Mouse (Mus musculus) urinary bladder, postnatal 4 days (tissue): Measurements from ENCODE around the gene Hist1h4i.
"Not testable (repeated sequence)": the region's sequence is repeated elsewhere in the genome, so short reads cannot be mapped to it uniquely, and the experiment has no call there.

ENCODE experiments used
- DNase-seq, 2 experiments: peaks; one replicate each; pipeline ENCODE4 v3.0.0; 2021 to 2022; ENCODE audit warnings: low spot score in 2 of 2

The Hist1h4i gene

GRCm38 (mm10) chr13:22041142-22041536 is at the start of gene Hist1h4i:
Gene Hist1h4i, minus strand, starts transcription at chr13:22041362.
- peak; percentile 92 to 95 for DNase-seq

DNA sequence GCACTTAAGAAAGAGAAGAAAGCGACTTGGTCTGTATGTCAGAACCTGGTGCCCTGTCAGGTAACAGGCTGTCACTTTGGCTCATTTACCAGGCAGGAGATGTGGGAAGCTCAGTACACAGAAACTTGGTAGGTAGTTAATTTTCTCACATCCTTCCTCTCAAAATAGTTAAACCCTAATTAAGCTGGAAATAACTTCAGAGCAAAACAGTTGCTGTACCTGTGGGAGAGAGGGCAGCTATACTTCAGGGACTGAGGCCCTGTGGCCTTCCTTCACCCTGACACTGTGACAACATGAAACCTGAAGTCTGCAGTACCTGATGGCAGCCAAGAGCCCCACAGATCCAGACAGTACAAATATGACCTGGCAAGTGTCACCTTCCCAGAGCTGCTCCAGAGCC is 43.0 kb upstream of the Hist1h4i start, which contains the start of gene Vmn1r188:
Gene Vmn1r188, plus strand, starts transcription at position 301 of the 400 bp plus-strand sequence.
- DNase-seq, result not testable (repeated sequence)

DNA sequence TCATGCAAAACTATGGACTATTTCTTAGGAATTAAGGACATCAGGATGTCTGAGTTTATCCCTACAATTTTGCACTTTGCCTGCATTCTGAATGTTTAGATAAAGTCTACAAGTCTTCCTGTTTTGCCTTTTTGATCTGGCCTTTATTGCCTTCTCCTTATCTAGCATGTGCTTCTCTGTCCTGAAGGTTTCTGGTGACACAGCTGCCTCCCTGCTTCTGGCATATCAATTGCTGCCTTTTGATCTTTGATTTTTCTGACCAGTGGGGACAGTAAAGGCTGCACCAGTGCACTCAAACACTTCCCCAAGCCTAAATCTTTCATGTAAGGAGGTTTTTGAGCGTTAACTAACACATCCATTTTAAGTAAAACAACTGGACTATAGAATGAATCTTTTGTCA is 22.3 kb upstream of the Hist1h4i start:
- no peak for DNase-seq

DNA sequence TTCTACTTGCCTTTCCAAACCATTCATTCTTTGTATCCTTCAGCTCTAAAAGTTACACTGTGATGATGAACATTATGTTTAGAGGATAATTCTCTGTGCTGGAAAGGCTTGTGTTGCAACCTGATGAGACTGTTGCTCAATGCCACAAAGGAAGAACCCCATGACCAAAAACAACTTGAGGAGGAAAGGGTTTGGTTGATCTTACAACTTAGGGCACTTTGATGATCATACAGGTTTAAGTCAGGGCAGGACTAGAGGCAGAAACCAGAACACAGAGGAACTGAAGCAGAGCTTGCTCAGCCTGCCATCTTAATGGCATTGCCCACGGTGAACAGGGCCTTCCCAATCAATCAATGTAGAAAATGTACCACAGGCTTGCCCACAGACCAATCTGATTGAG is 20.3 kb upstream of the Hist1h4i start:
- DNase-seq, result no peak

DNA sequence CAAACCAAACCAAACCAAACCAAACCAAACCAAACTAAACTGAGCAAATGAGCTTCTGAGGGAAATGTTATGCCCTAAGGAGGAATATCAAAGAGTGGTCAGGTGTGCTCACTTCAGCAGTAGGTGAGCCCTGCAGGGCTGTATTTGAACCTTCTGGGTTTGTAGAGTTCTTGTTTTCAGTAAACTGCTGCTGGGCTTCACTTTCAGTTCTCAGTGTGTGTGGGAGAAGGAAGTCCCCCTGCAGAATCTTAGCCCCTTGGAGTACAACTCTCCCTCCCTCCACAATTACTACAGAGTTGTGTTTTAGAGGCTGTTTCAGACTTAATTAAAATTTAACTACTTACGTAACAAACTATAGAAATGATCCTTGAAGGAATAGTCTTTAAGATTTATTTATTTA is 12.6 kb upstream of the Hist1h4i start:
- no peak for DNase-seq

- no peak for DNase-seq
Observed at GRCm38 (mm10) chr13:22051523-22051859, 10.3 kb upstream of the Hist1h4i start.

DNA sequence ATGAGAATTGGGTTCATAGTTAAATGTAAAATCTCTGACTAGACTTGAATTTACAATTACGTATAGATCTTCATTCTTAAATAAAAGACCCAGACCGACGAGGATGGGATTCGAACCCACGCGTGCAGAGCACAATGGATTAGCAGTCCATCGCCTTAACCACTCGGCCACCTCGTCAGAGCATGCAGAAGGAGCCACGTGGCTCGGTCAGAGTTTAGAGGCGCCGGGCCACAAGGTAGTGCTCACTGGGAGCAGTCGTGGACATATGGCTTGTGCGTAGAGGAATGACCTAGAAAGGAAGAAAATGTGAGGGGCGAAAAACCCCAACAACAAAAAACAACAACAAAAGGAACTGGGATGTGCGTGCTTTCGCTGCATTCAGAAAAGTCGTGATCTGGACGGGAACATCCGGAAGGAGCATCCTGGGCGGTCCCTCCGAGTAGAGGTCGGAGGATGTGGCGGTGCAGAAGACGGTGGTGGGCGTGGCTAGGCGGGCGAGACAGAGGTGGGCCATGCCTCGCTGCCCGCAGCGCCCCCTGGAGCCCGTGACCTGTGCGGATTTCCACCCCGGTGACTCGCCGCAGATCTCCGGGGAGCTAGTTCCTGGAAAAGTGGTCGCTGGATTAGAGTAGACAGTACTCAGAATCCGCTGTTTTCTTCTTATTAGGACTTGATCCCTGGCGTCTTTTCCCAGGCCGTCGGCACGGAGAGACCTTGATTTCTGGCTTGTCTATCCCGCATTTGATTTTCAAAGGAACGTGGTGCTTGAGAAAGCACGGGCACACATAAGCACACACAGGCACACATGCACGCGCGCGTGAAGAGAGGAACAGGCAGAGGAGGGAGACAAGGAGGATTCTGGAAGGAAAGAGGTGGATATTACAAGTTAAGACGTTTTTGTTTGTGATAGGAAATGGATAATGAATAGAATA is 9.7 kb upstream of the Hist1h4i start:
- peak; percentile 85 to 91 for DNase-seq

DNA sequence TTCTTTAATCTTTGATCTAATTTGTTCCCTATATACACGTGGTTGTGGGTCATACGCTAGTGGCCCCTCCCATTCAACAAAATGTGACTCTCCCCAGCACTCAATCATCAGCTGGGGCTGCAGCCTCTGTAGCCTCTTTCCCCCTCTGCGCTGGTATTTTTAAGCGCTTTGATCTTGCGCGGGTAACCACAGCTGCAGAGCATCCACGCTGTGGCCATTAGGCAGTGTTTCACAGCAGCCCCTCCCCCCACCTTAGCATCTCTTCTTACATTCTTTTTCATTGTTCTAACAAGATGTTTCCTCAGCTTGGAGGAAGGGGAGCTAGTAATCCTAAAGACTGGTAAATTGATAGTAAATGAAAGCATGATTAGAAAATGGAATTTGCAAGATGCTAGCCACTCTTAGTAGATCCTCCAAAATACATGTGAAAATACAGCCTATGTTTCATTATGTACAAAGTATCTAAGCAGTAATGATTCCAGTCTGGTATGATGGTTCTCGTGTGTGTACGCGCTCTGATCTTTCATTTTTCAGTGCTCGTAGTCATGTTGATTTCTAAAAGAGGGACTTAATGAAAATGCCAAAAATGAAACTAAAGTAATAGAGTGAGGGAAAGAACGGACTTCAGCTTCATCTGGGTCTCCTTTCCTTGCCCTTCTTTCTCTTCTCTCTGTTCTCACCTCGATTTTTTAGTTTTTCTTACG is 8.7 kb upstream of the Hist1h4i start:
- no peak for DNase-seq

GRCm38 (mm10) chr13:22049041-22049440 is 7.9 kb upstream of the Hist1h4i start:
- no peak for DNase-seq

DNA sequence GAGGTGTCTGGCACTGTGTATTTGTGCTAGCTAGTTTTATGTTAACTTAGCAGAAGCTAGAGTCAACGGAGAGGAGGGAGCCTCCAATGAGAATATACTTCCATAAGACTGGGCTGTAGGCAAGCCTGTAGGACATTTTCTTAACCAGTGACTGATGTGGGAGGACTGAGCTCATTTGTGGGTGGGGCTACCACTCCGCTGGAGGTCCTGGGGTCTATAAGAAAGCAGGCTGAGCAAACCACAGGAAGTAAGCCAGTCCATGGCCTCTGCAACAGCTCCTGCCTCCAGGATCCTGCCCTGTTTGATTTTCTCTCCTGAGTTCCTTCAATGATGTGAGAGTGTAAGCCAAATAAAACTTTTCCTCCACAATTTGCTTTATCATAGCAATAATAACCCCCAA is 4.1 kb upstream of the Hist1h4i start:
- no peak for DNase-seq

- DNase-seq, result no peak
Observed at GRCm38 (mm10) chr13:22044432-22045155, 3.4 kb upstream of the Hist1h4i start.

- no peak for DNase-seq
Observed at GRCm38 (mm10) chr13:22043503-22044431, 2.6 kb upstream of the Hist1h4i start.

DNA sequence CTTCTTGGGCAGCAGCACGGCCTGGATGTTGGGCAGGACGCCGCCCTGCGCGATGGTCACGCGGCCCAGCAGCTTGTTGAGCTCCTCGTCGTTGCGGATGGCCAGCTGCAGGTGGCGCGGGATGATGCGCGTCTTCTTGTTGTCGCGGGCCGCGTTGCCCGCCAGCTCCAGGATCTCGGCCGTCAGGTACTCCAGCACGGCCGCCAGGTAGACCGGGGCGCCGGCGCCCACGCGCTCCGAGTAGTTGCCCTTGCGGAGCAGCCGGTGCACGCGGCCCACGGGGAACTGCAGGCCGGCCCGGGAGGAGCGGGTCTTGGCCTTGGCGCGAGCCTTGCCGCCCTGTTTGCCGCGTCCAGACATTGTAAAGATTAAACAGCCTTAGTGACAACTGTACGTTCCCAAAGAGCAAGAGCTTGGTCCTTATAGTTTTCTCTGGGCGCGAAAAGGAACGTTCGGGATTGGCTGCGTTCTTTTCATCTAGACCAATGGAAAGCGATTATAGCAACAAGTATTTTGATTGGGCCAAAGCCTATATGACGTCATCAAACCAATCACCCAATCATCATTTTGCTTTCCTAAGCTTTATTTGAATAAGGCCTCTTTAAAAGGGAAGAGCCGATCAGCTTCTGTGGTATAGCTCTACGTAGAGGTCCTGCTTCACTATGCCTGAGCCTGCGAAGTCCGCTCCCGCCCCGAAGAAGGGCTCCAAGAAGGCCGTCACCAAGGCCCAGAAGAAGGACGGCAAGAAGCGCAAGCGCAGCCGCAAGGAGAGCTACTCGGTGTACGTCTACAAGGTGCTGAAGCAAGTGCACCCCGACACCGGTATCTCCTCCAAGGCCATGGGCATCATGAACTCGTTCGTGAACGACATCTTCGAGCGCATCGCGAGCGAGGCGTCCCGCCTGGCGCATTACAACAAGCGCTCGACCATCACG is 1.7 kb upstream of the Hist1h4i start, which contains the start of the genes Hist1h2ag and Hist1h2bj:
Gene Hist1h2ag, minus strand, starts transcription at position 377 of the 935 bp plus-strand sequence.
Gene Hist1h2bj, plus strand, starts transcription at position 647 of the 935 bp plus-strand sequence.
- peak; percentile 73 to 75 for DNase-seq

DNA sequence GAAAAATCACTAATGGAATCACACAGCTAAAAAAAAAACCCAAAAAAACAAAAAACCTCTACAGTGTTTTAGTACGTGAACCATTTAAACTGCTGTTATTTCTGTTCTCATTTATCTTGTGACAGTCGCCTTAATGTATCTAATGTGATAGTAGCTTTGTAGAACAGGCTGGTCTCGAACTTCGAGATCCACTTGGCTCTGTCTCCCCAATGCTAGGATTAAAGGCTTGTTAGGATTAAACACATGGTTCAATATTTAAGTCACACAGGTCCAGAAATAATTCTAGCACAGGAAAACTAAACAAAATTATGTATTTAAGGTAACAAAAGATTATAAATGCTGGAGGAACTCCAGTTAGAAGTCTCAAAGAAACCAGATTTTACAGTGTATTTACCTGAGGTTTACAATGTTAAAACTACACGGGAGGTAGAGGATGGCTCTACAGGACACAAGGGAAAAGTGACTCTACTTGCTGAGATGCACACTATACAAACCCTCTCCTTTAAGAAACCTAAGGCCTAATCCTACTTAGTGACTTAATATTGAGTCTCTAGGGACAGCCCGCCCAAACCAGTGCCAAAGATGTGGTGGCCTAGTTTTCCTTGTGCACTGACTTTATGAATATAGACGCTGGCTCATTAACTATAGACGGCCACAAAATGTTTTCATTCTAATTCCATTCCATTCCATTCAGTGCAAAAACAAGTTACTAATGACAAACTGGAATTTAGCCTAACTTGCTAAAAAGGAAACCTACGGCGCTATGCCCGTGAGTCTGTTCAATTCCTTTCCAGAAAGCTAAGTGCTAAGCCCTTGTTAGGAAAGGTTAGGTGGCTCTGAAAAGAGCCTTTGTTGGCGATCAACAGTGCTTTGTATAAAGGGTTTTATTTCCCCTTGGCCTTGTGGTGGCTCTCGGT is 747 bp upstream of the Hist1h4i start:
- no peak for DNase-seq

GRCm38 (mm10) chr13:22040464-22041141 is 559 bp downstream of the Hist1h4i start:
- no peak for DNase-seq

GRCm38 (mm10) chr13:22039951-22040463 is 1.2 kb downstream of the Hist1h4i start:
- DNase-seq, result no peak

GRCm38 (mm10) chr13:22039364-22039763 is 1.8 kb downstream of the Hist1h4i start:
- DNase-seq, result no peak

DNA sequence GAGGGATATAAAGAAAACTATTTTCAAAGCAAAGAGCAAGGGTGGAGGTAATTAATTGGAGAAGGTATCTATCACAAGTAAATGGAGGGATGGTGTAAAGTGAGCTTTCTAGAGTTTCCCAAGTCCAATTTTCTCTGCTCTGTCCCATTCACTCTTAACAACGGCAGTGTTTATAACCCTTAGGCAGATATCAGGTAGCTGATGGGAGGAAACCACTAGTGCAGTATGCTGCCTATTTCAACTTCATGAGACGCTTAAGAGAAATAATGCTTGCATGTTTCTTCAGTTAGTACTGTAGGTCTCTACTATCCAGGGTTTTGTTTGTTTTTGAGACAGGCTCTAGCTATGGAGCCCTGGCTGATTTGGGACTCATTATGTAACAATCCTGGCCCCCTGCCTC is 3.7 kb downstream of the Hist1h4i start:
- DNase-seq, result no peak
